ENCODE assay signal across 28 mouse cellular contexts in genomic region chr6:95296025-95296424, GRCm38 (mm10). TPM values are rescaled to one million over a fixed set of nuclear protein-coding genes. Genes with fewer than 3 reads are reported as not detected.
DNase-seq lines count a peak whose midpoint lies in the region; ATAC-seq and TF ChIP-seq lines count a peak whose summit lies in the region.
"Had no signal": no experiment of that assay in that cellular context is flagged by ENCODE, and none has a peak within 500 bp of the region (broad histone marks: within the 10 kb centered on the region; RNA-seq: fewer than 3 reads in every experiment).

No protein-coding gene starts in this region.

- no peaks in the 10 kb centered on the region for H3K36me3 ChIP-seq in kidney, adult 2 months (ENCODE audit: control insufficient read depth, insufficient read depth, low read length)
- no peaks in the 10 kb centered on the region for H3K36me3 ChIP-seq in CH12.LX (replicated peaks in 1 of 2; ENCODE audit: control insufficient read depth in 1 of 2, insufficient read depth in 1 of 2, low read length in 1 of 2)
- no peaks in the 10 kb centered on the region for H3K36me3 ChIP-seq in ES-E14 (ENCODE audit: control insufficient read depth, insufficient read depth, low read length, poor library complexity, severe bottlenecking)
- H3K36me3 ChIP-seq in MEL (ENCODE audit: control insufficient read depth in 1 of 2, insufficient read depth in 2 of 2, low read length in 2 of 2) = no peaks in the 10 kb centered on the region
- H3K36me3 ChIP-seq in hindbrain, embryonic 13.5 days = no peaks in the 10 kb centered on the region
- no peaks in the 10 kb centered on the region for H3K36me3 ChIP-seq in intestine, embryonic 16.5 days (ENCODE audit: control insufficient read depth, insufficient read depth, low read length)
- no peaks in the 10 kb centered on the region for H3K36me3 ChIP-seq in forebrain, embryonic 13.5 days (ENCODE audit: poor library complexity, severe bottlenecking)
- H3K36me3 ChIP-seq: G1E had no signal

- no peak for ATAC-seq in hindbrain, embryonic 13.5 days (ENCODE audit: low FRiP score)
- no peak for ATAC-seq in intestine, embryonic 16.5 days
- ATAC-seq in forebrain, embryonic 13.5 days = no peak
- ATAC-seq: activated CD4-positive, CD25-positive, alpha-beta regulatory T cell, adult 4 months; CD4-positive, CD25-positive, alpha-beta regulatory T cell, adult 4 months; Patski had no signal

- H3K4me3 ChIP-seq in kidney, adult 2 months (ENCODE audit: insufficient read depth, low read depth, low read length) = no peak overlapping the region
- H3K4me3 ChIP-seq in CH12.LX (replicated peaks in 1 of 3; ENCODE audit: low read depth in 2 of 3, low read length in 2 of 3, poor library complexity in 1 of 3) = no peak overlapping the region
- no peak overlapping the region for H3K4me3 ChIP-seq in ES-E14 (ENCODE audit: insufficient read depth in 1 of 2, low read depth in 1 of 2, low read length in 2 of 2, poor library complexity in 1 of 2, severe bottlenecking in 1 of 2)
- no peak overlapping the region for H3K4me3 ChIP-seq in MEL (ENCODE audit: control insufficient read depth in 1 of 2, insufficient read depth in 1 of 2, low read depth in 2 of 2, low read length in 2 of 2)
- H3K4me3 ChIP-seq in hindbrain, embryonic 13.5 days = no peak overlapping the region
- H3K4me3 ChIP-seq in intestine, embryonic 16.5 days (ENCODE audit: low read length) = no peak overlapping the region
- H3K4me3 ChIP-seq in forebrain, embryonic 13.5 days = no peak overlapping the region

- no peak for TF ChIP-seq CTCF in kidney, adult 2 months (conservative IDR thresholded peaks at IDR 0.05; ENCODE audit: insufficient read depth, insufficient read length, low read depth, low read length)
- no peak for TF ChIP-seq CTCF in CH12.LX (conservative IDR thresholded peaks at IDR 0.05 in 1 of 2, IDR thresholded peaks at IDR 0.05 in 1 of 2; ENCODE audit: low read depth in 2 of 2, low read length in 2 of 2)
- TF ChIP-seq CTCF in MEL (IDR thresholded peaks at IDR 0.05 in 2 of 3, conservative IDR thresholded peaks at IDR 0.05 in 1 of 3; ENCODE audit: control insufficient read depth in 1 of 3, insufficient read depth in 1 of 3, low read depth in 2 of 3, low read length in 3 of 3, poor library complexity in 1 of 3, severe bottlenecking in 1 of 3) = no peak

- H3K4me1 ChIP-seq in kidney, adult 2 months (ENCODE audit: control insufficient read depth, insufficient read depth, low read length) = no peaks in the 10 kb centered on the region
- H3K4me1 ChIP-seq in CH12.LX (ENCODE audit: control insufficient read depth in 1 of 2, insufficient read depth in 2 of 2) = no peaks in the 10 kb centered on the region
- no peaks in the 10 kb centered on the region for H3K4me1 ChIP-seq in ES-E14 (ENCODE audit: control insufficient read depth in 2 of 2, insufficient read depth in 2 of 2, low read length in 2 of 2, poor library complexity in 1 of 2)
- H3K4me1 ChIP-seq in MEL (ENCODE audit: control insufficient read depth in 1 of 2, insufficient read depth in 2 of 2, low read length in 2 of 2) = no peaks in the 10 kb centered on the region
- no peaks in the 10 kb centered on the region for H3K4me1 ChIP-seq in hindbrain, embryonic 13.5 days (replicated peaks)
- H3K4me1 ChIP-seq in intestine, embryonic 16.5 days (ENCODE audit: control insufficient read depth, insufficient read depth, low read length) = no peaks in the 10 kb centered on the region
- no peaks in the 10 kb centered on the region for H3K4me1 ChIP-seq in forebrain, embryonic 13.5 days

- no peak for TF ChIP-seq POLR2A in kidney, adult 2 months (IDR thresholded peaks at IDR 0.05; ENCODE audit: low read depth, low read length)
- no peak for TF ChIP-seq POLR2A in CH12.LX (IDR thresholded peaks at IDR 0.05; ENCODE audit: low read depth, low read length)
- TF ChIP-seq POLR2A in MEL (IDR thresholded peaks at IDR 0.05; ENCODE audit: control insufficient read depth in 1 of 2, insufficient read depth in 1 of 2, low read depth in 1 of 2, low read length in 2 of 2, poor library complexity in 1 of 2) = no peak

- no peak overlapping the region for H3K27ac ChIP-seq in kidney, adult 2 months (ENCODE audit: insufficient read depth, low read depth, low read length)
- H3K27ac ChIP-seq in CH12.LX (ENCODE audit: insufficient read depth, low read depth) (no peak overlapping the region), ES-E14 (ENCODE audit: insufficient read depth, low read depth, low read length, poor library complexity, severe bottlenecking) (no peak overlapping the region), MEL (ENCODE audit: control insufficient read depth, low read depth, low read length) (no peak overlapping the region)
- H3K27ac ChIP-seq in hindbrain, embryonic 13.5 days = no peak overlapping the region
- H3K27ac ChIP-seq in intestine, embryonic 16.5 days (ENCODE audit: low read length) = no peak overlapping the region
- H3K27ac ChIP-seq in forebrain, embryonic 13.5 days = no peak overlapping the region

- H3K79me2 ChIP-seq in CH12.LX (replicated peaks; ENCODE audit: control insufficient read depth, extremely low read depth, insufficient read depth, poor library complexity, severe bottlenecking) (no peaks in the 10 kb centered on the region), MEL (ENCODE audit: control insufficient read depth, insufficient read depth, low read length, poor library complexity) (no peaks in the 10 kb centered on the region)

- dilution Hi-C loops in CH12.LX (cut with MboI; ENCODE audit: extremely low pct_ligation_motif_present, extremely low pct_unique_long_range_greater_than_20kb, low sequenced_read_pairs) = no loop called here

- H3K9me3 ChIP-seq in CH12.LX (replicated peaks; ENCODE audit: low read length) = no peaks in the 10 kb centered on the region
- no peaks in the 10 kb centered on the region for H3K9me3 ChIP-seq in ES-E14 (ENCODE audit: control insufficient read depth, insufficient read depth, low read depth, low read length)
- no peaks in the 10 kb centered on the region for H3K9me3 ChIP-seq in MEL (replicated peaks; ENCODE audit: insufficient read depth, low read length)
- no peaks in the 10 kb centered on the region for H3K9me3 ChIP-seq in hindbrain, embryonic 13.5 days
- H3K9me3 ChIP-seq in intestine, embryonic 16.5 days (ENCODE audit: control insufficient read depth, low read length) = no peaks in the 10 kb centered on the region
- H3K9me3 ChIP-seq in forebrain, embryonic 13.5 days (replicated peaks) = no peaks in the 10 kb centered on the region
- H3K9me3 ChIP-seq: G1E had no signal

- 38% methylated on average over 4 of the region's 4 CpGs for WGBS in kidney, adult 2 months
- 87% methylated on average over 4 of the region's 4 CpGs for WGBS in hindbrain, embryonic 13.5 days
- 76% methylated on average over 4 of the region's 4 CpGs for WGBS in intestine, embryonic 16.5 days
- WGBS in forebrain, embryonic 13.5 days = 88% methylated on average over 4 of the region's 4 CpGs

- DNase-seq in kidney, adult 2 months = peak; percentile 10
- DNase-seq in kidney, postnatal 36 days = no peak
- no peak for DNase-seq in CH12.LX (ENCODE audit: extremely low read depth)
- no peak for DNase-seq in ES-E14 (ENCODE audit: low read depth, low spot score)
- DNase-seq in MEL (ENCODE audit: low read depth, low spot score) = no peak
- DNase-seq: adrenal gland, adult 2 months; adrenal gland, adult 8-10 months; adrenal gland, postnatal 10 days; adrenal gland, postnatal 14 days; adrenal gland, postnatal 25 days; adrenal gland, postnatal 36 days; B cell, adult 2 months; cerebellum, adult 11 months; cerebellum, adult 11-12 months; cerebellum, adult 18-20 months; cerebellum, adult 2 months; cerebellum, adult 8-10 months had no signal

- in situ Hi-C loops in CH12.LX (cut with MboI; ENCODE audit: low pct_ligation_motif_present, low pct_unique_long_range_greater_than_20kb, low sequenced_read_pairs) (no loop called here), ES-E14 (cut with MboI; ENCODE audit: low sequenced_read_pairs in 2 of 2, unreplicated experiment in 2 of 2) (no loop called here)

- TF ChIP-seq RAD21 in CH12.LX (IDR thresholded peaks at IDR 0.05; ENCODE audit: low read depth, low read length) (no peak), MEL (IDR thresholded peaks at IDR 0.05; ENCODE audit: low read depth, low read length) (no peak)

- H3K27me3 ChIP-seq in kidney, adult 2 months (replicated peaks; ENCODE audit: control insufficient read depth, insufficient read depth, low read length) = no peaks in the 10 kb centered on the region
- H3K27me3 ChIP-seq in CH12.LX (replicated peaks) (no peaks in the 10 kb centered on the region), MEL (ENCODE audit: control insufficient read depth in 1 of 2, insufficient read depth in 2 of 2, low read length in 2 of 2) (no peaks in the 10 kb centered on the region)
- H3K27me3 ChIP-seq in hindbrain, embryonic 13.5 days = no peaks in the 10 kb centered on the region
- H3K27me3 ChIP-seq in intestine, embryonic 16.5 days (replicated peaks; ENCODE audit: control insufficient read depth, insufficient read depth, low read length) = no peaks in the 10 kb centered on the region
- H3K27me3 ChIP-seq in forebrain, embryonic 13.5 days = no peaks in the 10 kb centered on the region

- no peak for TF ChIP-seq EP300 in CH12.LX (IDR thresholded peaks at IDR 0.05; ENCODE audit: low read length)
- no peak for TF ChIP-seq EP300 in MEL (IDR thresholded peaks at IDR 0.05; ENCODE audit: low read depth in 1 of 2, low read length in 2 of 2)

- H3K4me2 ChIP-seq in CH12.LX (ENCODE audit: insufficient read depth, low read depth, poor library complexity, severe bottlenecking) = no peak overlapping the region
- H3K4me2 ChIP-seq in hindbrain, embryonic 13.5 days = no peak overlapping the region
- no peak overlapping the region for H3K4me2 ChIP-seq in intestine, embryonic 16.5 days (ENCODE audit: low read depth, low read length)
- no peak overlapping the region for H3K4me2 ChIP-seq in forebrain, embryonic 13.5 days

- no peak overlapping the region for H3K9ac ChIP-seq in CH12.LX (ENCODE audit: insufficient read depth, low read depth)
- H3K9ac ChIP-seq in ES-E14 (ENCODE audit: insufficient read depth, low read depth, low read length, poor library complexity, severe bottlenecking) = no peak overlapping the region
- no peak overlapping the region for H3K9ac ChIP-seq in MEL (ENCODE audit: control insufficient read depth, low read depth, low read length, poor library complexity, severe bottlenecking)
- no peak overlapping the region for H3K9ac ChIP-seq in hindbrain, embryonic 13.5 days
- no peak overlapping the region for H3K9ac ChIP-seq in intestine, embryonic 16.5 days (ENCODE audit: low read depth, low read length)
- H3K9ac ChIP-seq in forebrain, embryonic 13.5 days = no peak overlapping the region

RNA-seq across cellular contexts. Expression of gene Gm10234, which starts 25.9 kb away (rescaled TPM):
- polyA plus RNA-seq in kidney, adult 2 months (2012; rRNA removed) = not detected in 2 replicates
- total RNA-seq in CH12.LX (2012; rRNA removed) (not detected in 2 replicates), CH12.LX (2014; rRNA removed) (not detected in 2 replicates), ES-E14 (2012; rRNA removed) (not detected in 2 replicates), MEL (2012; rRNA removed) (not detected in 2 replicates)
- polyA plus RNA-seq in CH12.LX (2012; ENCODE audit: insufficient read length, low read depth) (not detected in 2 replicates), MEL (2012; ENCODE audit: insufficient read depth in 1 of 2, insufficient read length in 2 of 2, low read depth in 1 of 2, low replicate concordance in 2 of 2, missing spikeins in 1 of 2) (not detected)
- not detected in 2 replicates for polyA plus RNA-seq in hindbrain, embryonic 13.5 days (2015; fragmentation: Nextera tagmentation; extraction: Ambion mirVana)
- not detected in 2 replicates for polyA plus RNA-seq in intestine, embryonic 16.5 days (2015; fragmentation: Nextera tagmentation; extraction: Ambion mirVana)
- polyA plus RNA-seq in forebrain, embryonic 13.5 days (2015; fragmentation: Nextera tagmentation; extraction: Ambion mirVana) = not detected in 2 replicates
- total RNA-seq: adrenal gland, adult 18-20 months; adrenal gland, adult 2 months; adrenal gland, adult 8-10 months; adrenal gland, postnatal 10 days; adrenal gland, postnatal 14 days; adrenal gland, postnatal 25 days; adrenal gland, postnatal 36 days; adrenal gland, postnatal 4 days; G1E had no signal
- polyA plus RNA-seq: activated CD4-positive, CD25-positive, alpha-beta regulatory T cell, adult 4 months; adrenal gland, adult 2 months; brain, embryonic 14.5 days; C2C12; CD4-positive, CD25-positive, alpha-beta regulatory T cell, adult 4 months; cerebellum, adult 2 months; G1E; Patski had no signal
